13 mouse cellular contexts compared by ENCODE assay signal in the genomic region with DNA sequence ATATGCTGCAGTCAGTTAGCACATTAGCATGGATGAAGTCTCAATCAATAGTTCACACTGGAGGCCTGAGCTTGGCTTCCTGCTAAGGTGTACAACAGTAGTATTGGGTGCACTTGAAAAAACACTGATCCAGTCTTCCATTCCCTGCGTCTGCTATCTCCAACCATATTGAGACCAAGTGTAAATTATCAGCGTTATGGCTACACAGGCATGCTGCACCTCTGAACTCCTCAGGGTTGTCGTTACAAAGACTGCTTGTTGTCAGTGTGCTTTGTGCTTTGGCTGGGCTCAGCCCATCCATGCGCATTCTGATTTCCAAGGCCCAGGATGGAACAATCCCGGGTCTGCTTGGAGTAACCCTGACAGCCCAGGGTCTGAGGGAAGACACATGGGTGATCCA.
"Had no signal": no experiment of that assay in that cellular context is flagged by ENCODE, and none has a peak within 500 bp of the region (broad histone marks: within the 10 kb centered on the region; RNA-seq: fewer than 3 reads in every experiment).

No protein-coding gene starts in this region.

- H3K4me2 ChIP-seq: kidney, embryonic 15.5 days; limb, embryonic 13.5 days; midbrain, embryonic 11.5 days; midbrain, embryonic 15.5 days; neural tube, embryonic 13.5 days; stomach, embryonic 15.5 days had no signal

- H3K9ac ChIP-seq: kidney, embryonic 15.5 days; limb, embryonic 13.5 days; midbrain, embryonic 15.5 days; neural tube, embryonic 13.5 days; stomach, embryonic 15.5 days had no signal

- H3K9me3 ChIP-seq: kidney, embryonic 15.5 days; limb, embryonic 13.5 days; midbrain, embryonic 15.5 days; neural tube, embryonic 13.5 days; stomach, embryonic 15.5 days had no signal

- H3K36me3 ChIP-seq: kidney, embryonic 15.5 days; limb, embryonic 13.5 days; midbrain, embryonic 15.5 days; neural tube, embryonic 13.5 days; stomach, embryonic 15.5 days had no signal

- H3K27me3 ChIP-seq: kidney, embryonic 15.5 days; limb, embryonic 13.5 days; midbrain, embryonic 15.5 days; neural tube, embryonic 13.5 days; stomach, embryonic 15.5 days had no signal

- ATAC-seq: intestine, embryonic 16.5 days; midbrain, embryonic 15.5 days had no signal

- H3K27ac ChIP-seq: kidney, embryonic 15.5 days; left cerebral cortex, adult 2 months; limb, embryonic 13.5 days; midbrain, embryonic 15.5 days; neural tube, embryonic 13.5 days; stomach, embryonic 15.5 days had no signal

- H3K4me3 ChIP-seq: kidney, embryonic 15.5 days; left cerebral cortex, adult 2 months; limb, embryonic 13.5 days; midbrain, embryonic 15.5 days; neural tube, embryonic 13.5 days; stomach, embryonic 15.5 days had no signal

- H3K4me1 ChIP-seq: midbrain, embryonic 15.5 days had no signal

- DNase-seq: kidney, adult 2 months; kidney, postnatal 14 days; retina, postnatal 1 day; thymus, adult 2 months; thymus, postnatal 25 days had no signal
